Mouse (Mus musculus) v-Abl transformed pro-B cells (cell line): ENCODE data around the gene Rpl3l.

Source experiments
- in situ Hi-C, 2 experiments: fragments of 400-800 bp; cut with MboI; formaldehyde crosslinking; loops; one replicate each; pipeline ENCODE4 v1.15.1; 2025; ENCODE audit not compliant: unreplicated experiment in 2 of 2

Rpl3l gene

GRCm38 (mm10) chr17:24737135-24737810, 9.7 kb downstream of the Rpl3l start:
- in situ Hi-C loops = loop anchor here in 1 of 2 experiments (10.0 kb wide), 1 partner anchor 628 kb away; the partner anchor contains the start of genes Tpsb2 and Tpsg1

GRCm38 (mm10) chr17:24738238-24738637, 10.6 kb downstream of the Rpl3l start:
- in situ Hi-C loops = loop anchor here in 1 of 2 experiments (10.0 kb wide), 1 partner anchor 627 kb away; the partner anchor contains the start of genes Tpsb2 and Tpsg1

GRCm38 (mm10) chr17:24739926-24740325, 12.3 kb downstream of the Rpl3l start:
- in situ Hi-C loops = loop anchor here in 1 of 2 experiments (5.0 to 10.0 kb wide), 3 partner anchors 77 to 625 kb away; partner anchors contain the start of genes Nubp2, Spsb3, Tpsb2 and Tpsg1

GRCm38 (mm10) chr17:24742307-24742706, 14.7 kb downstream of the Rpl3l start:
- in situ Hi-C loops = loop anchor here in 1 of 2 experiments (5.0 kb wide), 2 partner anchors 75 to 145 kb away; partner anchors contain the start of genes Nubp2 and Spsb3

- in situ Hi-C loops = loop anchor here in 1 of 2 experiments (5.0 kb wide), 2 partner anchors 73 to 143 kb away; partner anchors contain the start of genes Nubp2 and Spsb3
These were observed 16.3 kb downstream of the Rpl3l start for GRCm38 (mm10) chr17:24743896-24744295.

GRCm38 (mm10) chr17:24744381-24744780, 16.8 kb downstream of the Rpl3l start:
- in situ Hi-C loops = loop anchor here in 1 of 2 experiments (5.0 kb wide), 2 partner anchors 73 to 143 kb away; partner anchors contain the start of genes Nubp2 and Spsb3

GRCm38 (mm10) chr17:24745526-24746497, 18.2 kb downstream of the Rpl3l start:
- in situ Hi-C loops = loop anchor here in 1 of 2 experiments (5.0 kb wide), 1 partner anchor 136 kb away; no protein-coding TSS in a partner anchor

- in situ Hi-C loops = loop anchor here in 1 of 2 experiments (5.0 kb wide), 1 partner anchor 135 kb away; no protein-coding TSS in a partner anchor
These were observed 19.4 kb downstream of the Rpl3l start for GRCm38 (mm10) chr17:24746986-24747385.

- in situ Hi-C loops = no loop called here
These were observed 23.9 kb downstream of the Rpl3l start for GRCm38 (mm10) chr17:24751528-24751927.

GRCm38 (mm10) chr17:24752415-24753394, 25.1 kb downstream of the Rpl3l start, which contains the start of gene Hs3st6:
Hs3st6 (plus strand) TSS chr17:24752988.
- in situ Hi-C loops = no loop called here

- in situ Hi-C loops = loop anchor here in 1 of 2 experiments (5.0 kb wide), 1 partner anchor 50 kb away; no protein-coding TSS in a partner anchor
These were observed 29.8 kb downstream of the Rpl3l start for GRCm38 (mm10) chr17:24757394-24757793.

- in situ Hi-C loops = no loop called here
These were observed 33.5 kb downstream of the Rpl3l start for GRCm38 (mm10) chr17:24761121-24761520.

GRCm38 (mm10) chr17:24765016-24765905, 37.6 kb downstream of the Rpl3l start:
- in situ Hi-C loops = no loop called here

GRCm38 (mm10) chr17:24766266-24766875, 38.8 kb downstream of the Rpl3l start:
- in situ Hi-C loops = no loop called here

- in situ Hi-C loops = no loop called here
These were observed 41.5 kb downstream of the Rpl3l start for GRCm38 (mm10) chr17:24769146-24769545.

GRCm38 (mm10) chr17:24773241-24773640, 45.6 kb downstream of the Rpl3l start:
- in situ Hi-C loops = no loop called here

GRCm38 (mm10) chr17:24775173-24775572, 47.6 kb downstream of the Rpl3l start:
- in situ Hi-C loops = no loop called here

- in situ Hi-C loops = no loop called here
These were observed 49.5 kb downstream of the Rpl3l start for GRCm38 (mm10) chr17:24777073-24777472.
